Comparison of ENCODE assay signal across 9 mouse cellular contexts in the genomic region with DNA sequence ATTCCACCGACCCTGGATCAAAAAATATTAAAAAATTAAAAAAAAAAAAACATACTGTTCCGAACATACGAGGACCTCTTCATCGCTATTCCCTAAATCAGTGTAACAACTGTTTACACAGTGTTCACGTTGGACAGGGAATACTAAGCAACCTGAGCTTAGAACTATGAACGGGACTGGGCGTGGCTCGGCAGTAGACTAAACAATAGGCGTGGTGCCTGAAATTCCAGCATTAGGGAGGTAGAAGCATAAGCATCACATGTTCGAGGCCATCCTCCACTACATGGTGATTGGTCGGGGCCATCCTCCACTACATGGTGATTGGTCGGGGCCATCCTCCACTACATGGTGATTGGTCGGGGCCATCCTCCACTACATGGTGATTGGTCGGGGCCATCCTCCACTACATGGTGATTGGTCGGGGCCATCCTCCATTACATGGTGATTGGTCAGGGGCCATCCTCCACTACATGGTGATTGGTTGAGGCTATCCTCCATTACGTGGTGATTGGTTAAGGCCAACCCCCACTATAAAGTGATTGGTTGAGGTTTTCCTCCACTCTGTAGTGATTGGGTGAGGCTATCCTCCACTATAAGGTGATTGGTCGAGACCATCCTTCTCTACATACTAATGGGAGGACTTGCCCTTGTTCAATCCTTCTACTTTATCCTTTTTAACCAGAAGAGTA.
"Had no signal": no experiment of that assay in that cellular context is flagged by ENCODE, and none has a peak within 500 bp of the region (broad histone marks: within the 10 kb centered on the region; RNA-seq: fewer than 3 reads in every experiment).

No protein-coding gene starts in this region.

- DNase-seq: kidney, adult 2 months; layer of hippocampus, adult 9-11 months; liver, postnatal 0 days; lung, embryonic 14.5 days; midbrain, embryonic 14.5 days; right cerebral cortex, postnatal 14 days; right cerebral cortex, postnatal 4 days; thymus, adult 18-20 months; thymus, postnatal 36 days had no signal
